Mouse (Mus musculus) liver, embryonic 13.5 days (tissue): Measurements from ENCODE around the gene Naa80. TPM values are rescaled to one million over a fixed set of nuclear protein-coding genes. Genes with fewer than 3 reads are reported as not detected.
A peak's percentile ranks its signal among the peaks of the same experiment; 100 is the strongest.
"Not testable (repeated sequence)": the region's sequence is repeated elsewhere in the genome, so short reads cannot be mapped to it uniquely, and the experiment has no call there.

Experiments
- ATAC-seq: fragments of 200-750 bp; cut with Nextera tagmentation; 2 replicates; pipeline ENCODE4 v1.8.0; 2017; ENCODE audit warnings: low read depth, mild to moderate bottlenecking, moderate number of reproducible peaks, moderate library complexity
- DNase-seq: peaks from one replicate; pipeline ENCODE4 v3.0.0; 2022
- H3K27ac ChIP-seq: fragments of 300-500 bp; sonication (generic); 2 replicates; pipeline ENCODE4 v1.5.1; 2015; ENCODE audit warnings: moderate library complexity, mild to moderate bottlenecking, inconsistent platforms
- H3K27me3 ChIP-seq: fragments of 300-500 bp; sonication (generic); 2 replicates; pipeline ENCODE4 v1.6.1; 2015; ENCODE audit warnings: mild to moderate bottlenecking, inconsistent platforms
- H3K36me3 ChIP-seq: fragments of 300-500 bp; sonication (generic); 2 replicates; pipeline ENCODE4 v1.6.1; 2015; ENCODE audit warnings: mild to moderate bottlenecking, inconsistent platforms
- H3K4me1 ChIP-seq: fragments of 300-500 bp; sonication (generic); replicated peaks from 2 replicates; pipeline ENCODE4 v1.6.1; 2015; ENCODE audit warnings: inconsistent platforms
- H3K4me2 ChIP-seq: fragments of 300-500 bp; sonication (generic); 2 replicates; pipeline ENCODE4 v1.6.1; 2015; ENCODE audit warnings: inconsistent platforms, mild to moderate bottlenecking, moderate library complexity
- H3K4me3 ChIP-seq: fragments of 300-500 bp; sonication (generic); replicated peaks from 2 replicates; pipeline ENCODE4 v1.5.1; 2015; ENCODE audit warnings: mild to moderate bottlenecking, inconsistent platforms
- H3K9ac ChIP-seq: fragments of 300-500 bp; sonication (generic); 2 replicates; pipeline ENCODE4 v1.6.1; 2015; ENCODE audit warnings: mild to moderate bottlenecking, inconsistent platforms
- H3K9me3 ChIP-seq: fragments of 300-500 bp; sonication (generic); replicated peaks from 2 replicates; pipeline ENCODE4 v1.6.1; 2016; ENCODE audit warnings: inconsistent platforms
- WGBS: fragments of 180-500 bp; shearing (Covaris S2); methylation state at CpG from one replicate; pipeline ENCODE4 v1.1.7; 2015; ENCODE audit not compliant: insufficient replicate concordance; 5-methylcytosine and 5-hydroxymethylcytosine counted together
- polyA plus RNA-seq: library from polyadenylated mRNA; unstranded; fragments of >200 nt; fragmentation: Nextera tagmentation; extraction: Ambion mirVana; gene quantifications from 2 replicates; pipeline ENCODE4 v1.2.1, GENCODE M21; 2015

Gene Naa80
- polyA plus RNA-seq, 1 experiment from 2014 or later = 10.5 TPM

DNA sequence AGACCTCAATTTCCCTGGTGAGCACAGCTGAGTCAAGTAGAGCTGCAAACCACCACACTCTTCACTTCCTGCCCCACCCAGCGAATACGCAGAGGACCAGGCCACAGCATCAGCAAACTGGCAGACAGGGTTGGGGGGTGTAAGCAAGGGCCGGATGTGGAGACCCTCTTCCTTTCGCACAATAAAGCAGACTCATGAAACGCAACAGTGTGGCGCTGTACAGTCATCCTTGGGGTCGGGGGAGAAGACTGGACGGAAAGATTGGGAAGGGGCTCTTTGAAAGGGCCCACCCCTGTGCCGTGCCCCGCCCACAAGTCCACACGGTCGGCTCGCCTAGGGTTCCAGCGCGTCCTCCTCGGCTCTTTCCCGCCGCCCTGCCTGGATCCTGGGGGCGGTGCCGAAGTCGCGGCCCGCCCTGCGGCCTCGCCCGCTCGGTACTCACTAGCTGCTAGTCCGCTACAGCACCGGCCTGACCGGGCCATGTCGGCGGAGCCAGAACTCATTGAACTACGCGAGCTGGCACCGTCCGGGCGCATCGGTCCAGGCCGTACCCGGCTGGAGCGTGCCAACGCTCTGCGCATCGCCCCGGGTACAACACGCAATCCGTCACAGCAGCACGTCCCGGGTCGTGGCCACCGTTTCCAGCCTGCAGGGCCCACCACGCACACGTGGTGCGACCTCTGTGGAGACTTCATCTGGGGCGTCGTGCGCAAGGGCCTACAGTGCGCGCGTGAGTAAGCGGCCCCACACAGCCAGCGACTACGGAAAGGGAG, 27.4 kb upstream of the Naa80 start, which contains the start of gene Rassf1:
Gene Rassf1 (plus strand): TSS at position 439 of the 773 bp plus-strand sequence.
- peak; percentile 71 for DNase-seq
- peaks cover 70% of the 10 kb centered on the region for H3K4me1 ChIP-seq
- peak within 1 kb of the TSS; percentile 61 for H3K4me3 ChIP-seq

DNA sequence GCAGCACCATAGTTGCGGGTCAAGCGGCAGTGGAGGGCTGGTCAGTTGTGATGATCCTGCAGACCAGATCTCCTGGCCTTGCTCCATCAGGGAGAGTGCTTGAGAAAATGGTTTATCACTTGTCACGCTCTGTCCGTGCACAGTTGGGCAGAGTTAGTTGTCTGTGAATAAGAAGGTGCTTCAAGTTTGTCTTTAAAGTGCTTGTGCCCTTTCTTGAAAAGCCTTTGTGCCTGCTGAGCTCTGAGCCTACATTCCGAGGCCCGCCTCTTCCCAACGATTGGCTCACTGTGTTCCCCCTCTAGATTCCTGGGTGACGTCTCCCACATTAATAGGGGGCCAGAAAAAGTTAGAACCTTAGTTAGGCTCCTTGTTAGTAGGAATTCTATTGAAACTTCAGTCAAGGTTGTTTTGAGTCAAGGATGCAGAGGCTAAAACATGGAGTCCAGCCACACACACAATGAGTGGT, 26.8 kb upstream of the Naa80 start:
- peaks cover 44% of the 10 kb centered on the region for H3K27me3 ChIP-seq

More for the DNA sequence above, 27.4 kb upstream of the Naa80 start, which contains the start of gene Rassf1:
- peaks cover under 1% of the 10 kb centered on the region; the same call in 1 of the 2 replicates for H3K36me3 ChIP-seq
- peak; percentile 43 for ATAC-seq
- H3K9ac ChIP-seq = peak within 1 kb of the TSS; percentile 76
- H3K4me2 ChIP-seq = peak within 1 kb of the TSS; percentile 96
- 2% methylated on average over 63 of the region's 63 CpGs for WGBS
- H3K27me3 ChIP-seq = peaks cover 44% of the 10 kb centered on the region
- peak within 1 kb of the TSS; percentile 58 for H3K27ac ChIP-seq
- no peaks in the 10 kb centered on the region for H3K9me3 ChIP-seq

DNA sequence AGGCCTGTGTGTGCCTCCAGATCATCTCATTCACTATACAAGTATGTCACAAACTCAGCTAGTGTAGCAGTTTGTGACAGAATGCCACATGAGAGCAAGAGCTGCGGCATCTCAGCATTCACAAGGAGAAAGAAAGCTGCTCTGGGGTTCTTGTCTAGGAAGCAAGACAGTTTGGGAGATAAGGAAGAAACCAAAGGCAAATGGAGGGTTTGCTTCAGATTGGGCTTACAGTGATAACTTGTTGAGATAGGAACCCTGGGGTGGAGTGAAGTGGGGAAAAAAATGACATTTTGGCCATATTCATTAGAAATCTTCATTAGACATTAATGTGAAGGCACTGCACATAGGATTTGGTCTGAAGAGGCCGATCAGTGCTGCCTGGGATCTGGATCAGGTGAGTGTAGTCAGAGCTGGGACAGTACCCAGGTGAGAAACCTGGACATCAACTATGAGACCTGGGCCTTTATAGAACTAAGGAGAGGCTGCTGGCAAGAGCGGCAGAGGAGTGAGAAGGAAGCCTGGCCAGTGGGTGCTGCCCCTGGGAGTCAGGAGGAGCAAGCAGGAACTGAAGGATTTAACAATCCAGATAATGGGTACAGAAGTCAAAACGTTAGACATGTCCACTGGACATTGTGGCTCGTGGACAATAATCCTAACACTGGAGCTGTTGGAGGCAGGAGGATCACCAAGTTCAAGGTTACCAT, 25.8 kb upstream of the Naa80 start:
- H3K9me3 ChIP-seq = no peaks in the 10 kb centered on the region
- no peak for ATAC-seq
- H3K4me2 ChIP-seq = peak overlapping the region; percentile 96
- WGBS = 53% methylated on average over 5 of the region's 5 CpGs
- H3K27me3 ChIP-seq = peaks cover 44% of the 10 kb centered on the region
- peak overlapping the region; percentile 84; the same call in 1 of the 2 replicates for H3K4me3 ChIP-seq
- peaks cover 16% of the 10 kb centered on the region for H3K36me3 ChIP-seq
- peak overlapping the region; percentile 97; the same call in 1 of the 2 replicates for H3K9ac ChIP-seq
- no peak for DNase-seq
- H3K4me1 ChIP-seq = peaks cover 69% of the 10 kb centered on the region
- no peak overlapping the region for H3K27ac ChIP-seq

More for the DNA sequence above, 26.8 kb upstream of the Naa80 start:
- peak overlapping the region; percentile 61 for H3K4me3 ChIP-seq
- peak overlapping the region; percentile 76 for H3K9ac ChIP-seq
- H3K4me2 ChIP-seq = peak overlapping the region; percentile 96
- ATAC-seq (no peak), DNase-seq (no peak)
- 28% methylated on average over 8 of the region's 8 CpGs for WGBS
- peaks cover 7% of the 10 kb centered on the region for H3K36me3 ChIP-seq
- no peaks in the 10 kb centered on the region for H3K9me3 ChIP-seq
- peak overlapping the region; percentile 58; the same call in 1 of the 2 replicates for H3K27ac ChIP-seq
- H3K4me1 ChIP-seq = peaks cover 70% of the 10 kb centered on the region

- peaks cover 38% of the 10 kb centered on the region for H3K27me3 ChIP-seq
- H3K9ac ChIP-seq = peak overlapping the region; percentile 97
- peaks cover 67% of the 10 kb centered on the region for H3K4me1 ChIP-seq
- H3K9me3 ChIP-seq = no peaks in the 10 kb centered on the region
- 5% methylated on average over 37 of the region's 37 CpGs for WGBS
- H3K4me2 ChIP-seq = peak overlapping the region; percentile 96
- H3K4me3 ChIP-seq = peak overlapping the region; percentile 84
- peaks cover 25% of the 10 kb centered on the region for H3K36me3 ChIP-seq
- peak; percentile 38 for DNase-seq
- ATAC-seq = peak; percentile 41
- peak overlapping the region; percentile 95 for H3K27ac ChIP-seq
Measured at GRCm38 (mm10) chr9:107553541-107554318, 25.0 kb upstream of the Naa80 start.

DNA sequence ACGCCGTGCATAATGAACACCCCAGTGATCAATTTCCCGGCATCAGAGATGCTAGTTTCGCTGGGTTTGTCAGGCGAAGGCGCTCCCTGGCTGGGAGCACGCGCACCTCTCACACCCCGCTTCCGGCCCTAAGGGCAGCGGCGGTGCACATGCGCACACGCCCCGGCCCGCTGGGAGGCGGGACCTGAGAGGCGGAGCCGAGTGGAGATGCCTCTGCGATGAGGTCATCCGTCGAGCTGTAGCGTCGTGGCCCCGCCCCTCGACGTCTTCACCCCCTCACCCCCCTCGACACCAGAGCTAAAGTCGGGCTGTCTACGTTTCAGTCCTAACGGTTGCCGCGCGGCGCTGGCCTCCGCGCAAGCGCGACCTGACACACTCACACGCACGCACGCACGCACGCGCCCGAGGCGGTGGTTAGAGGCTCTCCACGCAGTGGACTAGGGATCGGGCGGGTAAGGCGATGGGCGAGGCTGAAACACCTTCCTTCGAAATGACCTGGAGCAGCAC, 24.3 kb upstream of the Naa80 start:
- H3K27me3 ChIP-seq = peaks cover 32% of the 10 kb centered on the region
- H3K27ac ChIP-seq = peak overlapping the region; percentile 95
- H3K36me3 ChIP-seq = peaks cover 31% of the 10 kb centered on the region
- under 1% methylated on average over 53 of the region's 53 CpGs for WGBS
- peak; percentile 95 for DNase-seq
- H3K4me3 ChIP-seq = peak overlapping the region; percentile 84
- H3K4me1 ChIP-seq = peaks cover 67% of the 10 kb centered on the region
- H3K9me3 ChIP-seq = no peaks in the 10 kb centered on the region
- peak; percentile 89 for ATAC-seq
- H3K9ac ChIP-seq = peak overlapping the region; percentile 97
- peak overlapping the region; percentile 96 for H3K4me2 ChIP-seq

- WGBS = under 1% methylated on average over 22 of the region's 23 CpGs
- DNase-seq = no peak
- peak overlapping the region; percentile 95 for H3K27ac ChIP-seq
Measured at GRCm38 (mm10) chr9:107555031-107555457, 23.6 kb upstream of the Naa80 start.

GRCm38 (mm10) chr9:107555701-107556100, 23.0 kb upstream of the Naa80 start:
- Histone ChIP-seq H3K4me2 (peak overlapping the region; percentile 96), H3K4me1 (peaks cover 60% of the 10 kb centered on the region), H3K36me3 (peaks cover 43% of the 10 kb centered on the region), H3K4me3 (peak overlapping the region; percentile 84), H3K9me3 (no peaks in the 10 kb centered on the region), H3K9ac (peak overlapping the region; percentile 97), H3K27ac (peak overlapping the region; percentile 95), H3K27me3 (peaks cover 18% of the 10 kb centered on the region)
- 40% methylated on average over 2 of the region's 2 CpGs for WGBS
- ATAC-seq = no peak
- DNase-seq = no peak

More at GRCm38 (mm10) chr9:107555031-107555457, 23.6 kb upstream of the Naa80 start:
- Histone ChIP-seq H3K4me2 (peak overlapping the region; percentile 96), H3K27me3 (peaks cover 25% of the 10 kb centered on the region), H3K9me3 (no peaks in the 10 kb centered on the region), H3K36me3 (peaks cover 38% of the 10 kb centered on the region), H3K9ac (peak overlapping the region; percentile 97), H3K4me1 (peaks cover 67% of the 10 kb centered on the region), H3K4me3 (peak overlapping the region; percentile 84)
- peak; percentile 6 for ATAC-seq

- no peaks in the 10 kb centered on the region for H3K9me3 ChIP-seq
- peak overlapping the region; percentile 84 for H3K4me3 ChIP-seq
- H3K4me2 ChIP-seq = peak overlapping the region; percentile 96
- DNase-seq (no peak), ATAC-seq (no peak)
- H3K27me3 ChIP-seq = peaks cover 12% of the 10 kb centered on the region
- peaks cover 50% of the 10 kb centered on the region for H3K36me3 ChIP-seq
- 38% methylated on average over 3 of the region's 3 CpGs for WGBS
- H3K4me1 ChIP-seq = peaks cover 56% of the 10 kb centered on the region
- H3K9ac ChIP-seq = peak overlapping the region; percentile 97
- H3K27ac ChIP-seq = peak overlapping the region; percentile 95
Measured at GRCm38 (mm10) chr9:107556346-107556745, 22.3 kb upstream of the Naa80 start.

GRCm38 (mm10) chr9:107563029-107563581, 15.6 kb upstream of the Naa80 start, which contains the start of gene Tusc2:
Gene Tusc2, plus strand, starts transcription at chr9:107563255.
- Histone ChIP-seq H3K4me2 (peak within 1 kb of the TSS; percentile 88), H3K36me3 (peaks cover 56% of the 10 kb centered on the region), H3K27me3 (no peaks in the 10 kb centered on the region), H3K4me1 (peaks cover 63% of the 10 kb centered on the region), H3K27ac (peak within 1 kb of the TSS; percentile 83), H3K4me3 (peak within 1 kb of the TSS; percentile 90), H3K9me3 (no peaks in the 10 kb centered on the region), H3K9ac (peak within 1 kb of the TSS; percentile 94)
- WGBS = under 1% methylated on average over 46 of the region's 46 CpGs
- DNase-seq (peak; percentile 91), ATAC-seq (peak; percentile 97)

GRCm38 (mm10) chr9:107565556-107565955, 13.1 kb upstream of the Naa80 start:
- H3K4me3 ChIP-seq = peak overlapping the region; percentile 15; the same call in 1 of the 2 replicates
- not testable (repeated sequence) for H3K27me3 ChIP-seq, ATAC-seq, DNase-seq, H3K9me3 ChIP-seq
- peak overlapping the region; percentile 32; the same call in 1 of the 2 replicates for H3K9ac ChIP-seq
- peak overlapping the region; percentile 88; the same call in 1 of the 2 replicates for H3K4me2 ChIP-seq
- peaks cover 78% of the 10 kb centered on the region for H3K4me1 ChIP-seq
- peaks cover 38% of the 10 kb centered on the region for H3K36me3 ChIP-seq
- WGBS = 34% methylated on average over 5 of the region's 5 CpGs
- H3K27ac ChIP-seq = peak overlapping the region; percentile 94
